Mouse (Mus musculus): ENCODE results near the gene Cmas. TPM values are rescaled to one million over a fixed set of nuclear protein-coding genes. Genes with fewer than 3 reads are reported as not detected.
A peak's percentile ranks its signal among the peaks of the same experiment; 100 is the strongest.

Cmas gene
- polyA plus RNA-seq, 1 experiment from 2014 or later = 74.7 TPM

- Histone ChIP-seq H3K36me3 (peaks cover 18% of the 10 kb centered on the region; the same call in 1 of the 2 replicates), H3K4me2 (replicated peaks) (peak overlapping the region; percentile 75), H3K27ac (peak overlapping the region; percentile 39; the same call in 1 of the 2 replicates), H3K4me3 (peak overlapping the region; percentile 88), H3K4me1 (peaks cover 16% of the 10 kb centered on the region), H3K9me3 (no peaks in the 10 kb centered on the region), H3K27me3 (peaks cover 27% of the 10 kb centered on the region), H3K9ac (peak overlapping the region; percentile 91)
- WGBS = 50% methylated on average over 10 of the region's 10 CpGs
- no peak for ATAC-seq (ENCODE audit: low FRiP score, low read depth)
These were observed 964 bp downstream of the Cmas start for GRCm38 (mm10) chr6:142757334-142757965.

DNA sequence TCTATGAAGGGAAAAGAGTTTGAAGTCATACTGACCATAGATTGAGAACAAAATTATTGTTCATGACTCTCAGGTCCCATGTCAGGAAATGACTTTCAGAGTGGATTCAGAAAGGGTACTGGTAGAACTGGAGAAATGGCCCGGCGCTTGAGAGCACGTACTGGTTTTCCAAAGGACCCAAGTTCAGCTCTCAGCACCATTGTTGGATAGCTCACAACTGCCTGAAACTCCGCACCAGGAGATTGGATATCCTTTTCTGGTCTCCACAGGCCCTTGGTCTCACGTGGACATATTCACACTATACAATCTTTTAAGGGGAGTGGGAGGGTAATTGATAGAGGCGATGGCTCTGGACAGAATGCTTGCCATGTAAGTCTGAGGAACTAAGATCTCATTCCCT is 1.5 kb downstream of the Cmas start:
- no peak for ATAC-seq (ENCODE audit: low FRiP score, low read depth)
- Histone ChIP-seq H3K9me3 (no peaks in the 10 kb centered on the region), H3K36me3 (peaks cover 18% of the 10 kb centered on the region; the same call in 1 of the 2 replicates), H3K4me3 (peak overlapping the region; percentile 88), H3K9ac (no peak overlapping the region), H3K4me2 (replicated peaks) (peak overlapping the region; percentile 75), H3K4me1 (peaks cover 16% of the 10 kb centered on the region), H3K27ac (no peak overlapping the region), H3K27me3 (peaks cover 25% of the 10 kb centered on the region)
- WGBS = 93% methylated on average over 6 of the region's 6 CpGs

DNA sequence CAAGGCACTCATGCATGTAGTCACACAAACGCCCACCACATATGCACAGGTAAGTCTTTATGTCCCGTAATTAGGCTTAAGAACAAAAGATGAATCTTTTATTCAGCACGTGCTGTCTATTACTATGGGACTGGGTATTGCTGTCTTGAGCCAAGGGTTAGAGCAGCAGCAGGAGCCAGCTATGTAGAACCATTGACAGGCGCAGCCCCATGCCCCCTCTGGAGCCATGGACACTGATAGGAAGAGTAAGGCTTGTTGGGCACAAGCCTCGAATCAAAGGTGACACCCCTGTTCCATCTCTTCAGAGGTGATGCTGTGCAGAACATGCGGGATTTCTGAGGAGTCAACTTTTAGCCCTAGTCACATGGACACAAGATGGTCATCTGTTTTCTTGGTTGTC is 2.1 kb downstream of the Cmas start:
- Histone ChIP-seq H3K36me3 (peaks cover 18% of the 10 kb centered on the region; the same call in 1 of the 2 replicates), H3K9ac (no peak overlapping the region), H3K27ac (no peak overlapping the region), H3K4me2 (replicated peaks) (peak overlapping the region; percentile 75), H3K4me1 (peaks cover 16% of the 10 kb centered on the region), H3K4me3 (no peak overlapping the region), H3K9me3 (no peaks in the 10 kb centered on the region), H3K27me3 (peaks cover 19% of the 10 kb centered on the region)
- 92% methylated on average over 6 of the region's 6 CpGs for WGBS
- no peak for ATAC-seq (ENCODE audit: low FRiP score, low read depth)

DNA sequence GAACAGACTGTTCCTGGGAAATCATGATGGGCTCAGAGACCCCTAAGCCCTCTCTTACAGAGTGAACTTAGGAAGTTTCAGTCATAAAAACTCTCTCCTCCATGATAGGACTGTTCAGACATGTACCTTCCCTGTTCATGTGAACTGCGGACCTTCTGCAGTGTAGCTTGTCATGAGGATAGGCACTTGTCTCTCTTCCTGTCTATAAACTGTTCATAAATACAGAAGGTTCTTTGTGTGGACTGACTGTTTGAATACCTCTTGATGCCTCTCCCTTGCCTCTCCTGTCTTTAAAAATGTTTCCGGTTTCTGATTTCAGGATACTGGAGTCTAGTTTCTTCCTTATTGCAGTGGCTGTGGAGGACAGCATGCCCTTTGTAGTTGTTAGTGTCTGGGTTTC is 3.1 kb downstream of the Cmas start:
- Histone ChIP-seq H3K4me3 (no peak overlapping the region), H3K27ac (no peak overlapping the region), H3K36me3 (peaks cover 26% of the 10 kb centered on the region), H3K4me1 (peaks cover 16% of the 10 kb centered on the region), H3K9me3 (no peaks in the 10 kb centered on the region), H3K9ac (no peak overlapping the region), H3K4me2 (replicated peaks) (no peak overlapping the region), H3K27me3 (peaks cover 13% of the 10 kb centered on the region)
- 87% methylated on average over 2 of the region's 2 CpGs for whole genome bisulfite sequencing
- no peak for ATAC-seq (ENCODE audit: low FRiP score, low read depth)

- peaks cover 74% of the 10 kb centered on the region for H3K36me3 ChIP-seq
- H3K9me3 ChIP-seq = no peaks in the 10 kb centered on the region
- H3K27me3 ChIP-seq = no peaks in the 10 kb centered on the region
- H3K27ac ChIP-seq = no peak overlapping the region
- H3K4me1 ChIP-seq = no peaks in the 10 kb centered on the region
- no peak overlapping the region for H3K4me3 ChIP-seq
- no peak for ATAC-seq (ENCODE audit: low FRiP score, low read depth)
- no peak overlapping the region for H3K9ac ChIP-seq
- 83% methylated on average over 2 of the region's 2 CpGs for WGBS
- no peak overlapping the region for H3K4me2 ChIP-seq (replicated peaks)
These were observed 8.4 kb downstream of the Cmas start for GRCm38 (mm10) chr6:142764933-142765332.

DNA sequence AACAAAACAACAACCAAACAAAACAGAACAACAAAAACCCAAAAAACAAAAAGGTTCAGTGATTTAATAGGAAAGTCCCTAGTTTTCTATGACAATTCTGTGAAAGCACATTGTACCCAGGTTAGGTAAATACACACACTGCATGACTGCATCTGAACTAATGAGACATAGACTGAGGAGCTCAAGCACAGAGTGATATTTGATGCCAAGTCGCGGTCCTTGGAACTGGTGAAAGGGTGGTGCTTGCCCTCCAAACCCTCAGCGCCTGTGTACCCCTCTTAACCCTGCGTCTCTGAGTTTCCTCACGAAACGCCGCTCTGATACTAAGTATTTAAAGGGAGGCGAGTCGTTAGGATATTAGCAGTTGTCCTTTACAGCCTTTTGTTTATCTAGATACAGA is 10.8 kb downstream of the Cmas start:
- no peak overlapping the region for H3K4me3 ChIP-seq
- WGBS = 84% methylated on average over 9 of the region's 9 CpGs
- no peaks in the 10 kb centered on the region for H3K27me3 ChIP-seq
- no peak overlapping the region for H3K4me2 ChIP-seq (replicated peaks)
- no peak overlapping the region for H3K9ac ChIP-seq
- peaks cover 83% of the 10 kb centered on the region for H3K36me3 ChIP-seq
- no peaks in the 10 kb centered on the region for H3K4me1 ChIP-seq
- ATAC-seq (ENCODE audit: low FRiP score, low read depth) = no peak
- no peak overlapping the region for H3K27ac ChIP-seq
- H3K9me3 ChIP-seq = no peaks in the 10 kb centered on the region

DNA sequence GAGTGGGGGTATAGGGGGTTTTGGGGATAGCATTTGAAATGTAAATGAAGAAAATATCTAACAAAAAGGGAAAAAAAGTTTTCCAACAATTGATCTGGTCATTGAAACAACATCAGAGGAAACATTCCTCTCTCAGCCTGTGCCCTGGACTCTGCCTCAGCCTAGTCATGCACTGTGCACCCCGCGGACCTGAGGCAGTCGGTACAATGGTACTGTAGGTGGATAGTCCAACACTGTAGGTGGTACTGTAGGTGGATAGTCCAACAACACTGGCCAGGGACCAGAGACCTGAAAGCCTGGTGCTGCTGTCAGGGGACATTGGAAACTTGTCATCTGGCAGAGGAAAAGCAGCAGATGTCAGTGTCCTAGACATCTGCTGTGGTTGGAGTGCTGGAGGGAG is 13.4 kb downstream of the Cmas start:
- H3K4me1 ChIP-seq = no peaks in the 10 kb centered on the region
- no peaks in the 10 kb centered on the region for H3K9me3 ChIP-seq
- no peak for ATAC-seq (ENCODE audit: low FRiP score, low read depth)
- H3K36me3 ChIP-seq = peaks cover 97% of the 10 kb centered on the region
- H3K4me2 ChIP-seq (replicated peaks) = no peak overlapping the region
- no peak overlapping the region for H3K9ac ChIP-seq
- 97% methylated on average over 3 of the region's 3 CpGs for WGBS
- no peaks in the 10 kb centered on the region for H3K27me3 ChIP-seq
- no peak overlapping the region for H3K27ac ChIP-seq
- no peak overlapping the region for H3K4me3 ChIP-seq

DNA sequence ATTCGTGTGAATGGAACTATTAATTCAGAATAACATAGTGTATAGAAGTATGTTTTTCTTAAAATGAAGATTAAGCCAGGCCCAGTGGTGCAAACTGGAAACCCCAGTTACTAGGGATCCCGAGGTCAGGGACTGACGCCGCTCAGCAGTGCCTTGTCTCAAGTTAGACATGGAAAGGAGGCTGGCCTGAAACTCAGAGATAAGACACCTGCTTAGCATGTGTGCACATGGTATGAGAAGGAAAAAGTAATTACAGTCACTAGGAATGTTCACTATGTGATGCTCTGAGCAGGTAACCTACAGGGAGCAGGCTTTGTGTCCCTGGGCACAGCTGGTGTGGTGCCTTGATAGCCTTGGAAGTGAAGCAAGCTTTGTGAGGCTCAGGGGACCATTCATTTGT is 15.2 kb downstream of the Cmas start:
- no peak for ATAC-seq (ENCODE audit: low FRiP score, low read depth)
- Histone ChIP-seq H3K4me3 (no peak overlapping the region), H3K9me3 (no peaks in the 10 kb centered on the region), H3K4me1 (no peaks in the 10 kb centered on the region), H3K4me2 (replicated peaks) (no peak overlapping the region), H3K27ac (no peak overlapping the region), H3K9ac (no peak overlapping the region), H3K27me3 (no peaks in the 10 kb centered on the region), H3K36me3 (peaks cover 88% of the 10 kb centered on the region)
- 94% methylated on average over 4 of the region's 4 CpGs for WGBS

- no peaks in the 10 kb centered on the region for H3K9me3 ChIP-seq
- H3K36me3 ChIP-seq = peaks cover 68% of the 10 kb centered on the region
- no peak overlapping the region for H3K27ac ChIP-seq
- no peak for ATAC-seq (ENCODE audit: low FRiP score, low read depth)
- no peaks in the 10 kb centered on the region for H3K27me3 ChIP-seq
- WGBS = 88% methylated on average over 5 of the region's 5 CpGs
- no peak overlapping the region for H3K4me2 ChIP-seq (replicated peaks)
- H3K9ac ChIP-seq = no peak overlapping the region
- no peak overlapping the region for H3K4me3 ChIP-seq
- no peaks in the 10 kb centered on the region for H3K4me1 ChIP-seq
These were observed 17.1 kb downstream of the Cmas start for GRCm38 (mm10) chr6:142773566-142773965.

- Histone ChIP-seq H3K4me3 (no peak overlapping the region), H3K9ac (no peak overlapping the region), H3K27me3 (no peaks in the 10 kb centered on the region), H3K9me3 (no peaks in the 10 kb centered on the region), H3K4me1 (no peaks in the 10 kb centered on the region), H3K36me3 (peaks cover 37% of the 10 kb centered on the region), H3K4me2 (replicated peaks) (no peak overlapping the region), H3K27ac (no peak overlapping the region)
- no peak for ATAC-seq (ENCODE audit: low FRiP score, low read depth)
- 75% methylated on average over 4 of the region's 4 CpGs for WGBS
These were observed 20.4 kb downstream of the Cmas start for GRCm38 (mm10) chr6:142776935-142777334.

- H3K9me3 ChIP-seq = no peaks in the 10 kb centered on the region
- no peaks in the 10 kb centered on the region for H3K4me1 ChIP-seq
- H3K9ac ChIP-seq = no peak overlapping the region
- WGBS = 49% methylated on average over 11 of the region's 11 CpGs
- H3K4me2 ChIP-seq (replicated peaks) = no peak overlapping the region
- no peak overlapping the region for H3K27ac ChIP-seq
- H3K36me3 ChIP-seq = peaks cover 14% of the 10 kb centered on the region
- no peak overlapping the region for H3K4me3 ChIP-seq
- peak; percentile 40; the same call in 1 of the 2 replicates for ATAC-seq (ENCODE audit: low FRiP score, low read depth)
- no peaks in the 10 kb centered on the region for H3K27me3 ChIP-seq
These were observed 22.7 kb downstream of the Cmas start for GRCm38 (mm10) chr6:142779045-142779811.

DNA sequence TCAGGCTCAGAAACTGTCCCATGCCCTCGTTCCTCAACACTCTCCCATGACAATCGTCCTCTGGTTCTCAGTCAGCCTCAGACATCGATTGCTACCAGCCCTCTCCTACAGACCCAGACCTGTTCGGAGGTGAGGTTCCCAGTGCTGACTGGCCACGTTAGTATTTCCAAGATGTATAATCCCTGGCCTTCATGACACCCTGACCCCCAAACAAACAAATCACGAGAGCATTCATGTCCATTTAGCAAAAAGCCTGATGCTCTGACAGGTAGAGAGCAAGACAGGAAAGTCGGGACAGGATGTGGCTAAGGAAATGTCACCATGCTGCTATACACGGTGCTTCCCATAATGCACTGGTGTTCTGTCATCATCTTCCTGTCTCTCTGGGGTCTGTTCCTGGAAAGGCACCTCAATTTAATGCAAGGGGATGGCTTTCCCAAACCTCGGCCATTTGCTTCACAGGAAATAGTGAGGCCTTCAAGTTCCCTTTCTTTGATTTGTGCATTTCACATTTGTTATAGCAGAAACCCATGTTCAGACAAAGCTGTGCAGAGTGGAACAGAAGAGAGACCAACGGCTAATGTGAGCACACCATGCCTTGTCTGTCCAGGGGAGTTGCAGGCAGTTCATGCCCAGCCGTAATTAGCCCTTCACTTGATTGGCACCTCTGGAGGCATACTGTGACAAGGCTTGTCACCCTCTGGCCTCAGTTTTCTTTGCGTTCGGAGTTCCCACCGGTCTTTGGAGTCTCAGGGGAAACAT is 23.5 kb downstream of the Cmas start:
- Histone ChIP-seq H3K36me3 (peaks cover 6% of the 10 kb centered on the region), H3K27ac (no peak overlapping the region)
- WGBS = 74% methylated on average over 14 of the region's 14 CpGs

More for the DNA sequence above, 23.5 kb downstream of the Cmas start:
- no peak; the same call in 1 of the 2 replicates for ATAC-seq (ENCODE audit: low FRiP score, low read depth)
- Histone ChIP-seq H3K4me3 (no peak overlapping the region), H3K4me1 (no peaks in the 10 kb centered on the region), H3K4me2 (replicated peaks) (no peak overlapping the region), H3K9me3 (no peaks in the 10 kb centered on the region), H3K27me3 (no peaks in the 10 kb centered on the region), H3K9ac (no peak overlapping the region)

Measured in limb, embryonic 13.5 days (tissue).